Mouse (Mus musculus) liver, embryonic 11.5 days (tissue): ENCODE measurements around the gene Pigw. TPM values are rescaled to one million over a fixed set of nuclear protein-coding genes. Genes with fewer than 3 reads are reported as not detected.

Experiments
- ATAC-seq: fragments of 200-750 bp; cut with Nextera tagmentation; replicated peaks from 2 replicates; pipeline ENCODE4 v1.8.0; 2017; ENCODE audit warnings: moderate number of reproducible peaks, mild to moderate bottlenecking, moderate TSS enrichment, moderate library complexity; ENCODE audit not compliant: low FRiP score
- DNase-seq: peaks from one replicate; pipeline ENCODE4 v3.0.0-alpha.2; 2017; ENCODE audit warnings: low spot score
- H3K27ac ChIP-seq: fragments of 300-500 bp; sonication (generic); 2 replicates; pipeline ENCODE4 v1.5.1; 2014; ENCODE audit warnings: mild to moderate bottlenecking, low read depth, low read length, control low read depth
- H3K27me3 ChIP-seq: fragments of 300-500 bp; sonication (generic); replicated peaks from 2 replicates; pipeline ENCODE4 v1.6.1; 2014; ENCODE audit warnings: low read length, mixed read lengths; ENCODE audit not compliant: control insufficient read depth, insufficient read depth
- H3K36me3 ChIP-seq: fragments of 300-500 bp; sonication (generic); 2 replicates; pipeline ENCODE4 v1.6.1; 2014; ENCODE audit warnings: mild to moderate bottlenecking, low read length, moderate library complexity, mixed read lengths; ENCODE audit not compliant: control insufficient read depth, insufficient read depth
- H3K4me1 ChIP-seq: fragments of 300-500 bp; sonication (generic); replicated peaks from 2 replicates; pipeline ENCODE4 v1.6.1; 2014; ENCODE audit warnings: low read length, mixed read lengths; ENCODE audit not compliant: control insufficient read depth, insufficient read depth
- H3K4me2 ChIP-seq: fragments of 300-500 bp; sonication (generic); 2 replicates; pipeline ENCODE4 v1.6.1; 2014; ENCODE audit warnings: mild to moderate bottlenecking, control low read depth, moderate library complexity
- H3K4me3 ChIP-seq: fragments of 300-500 bp; sonication (generic); 2 replicates; pipeline ENCODE4 v1.5.1; 2014; ENCODE audit warnings: low read depth, low read length, control low read depth
- H3K9ac ChIP-seq: fragments of 300-500 bp; sonication (generic); 2 replicates; pipeline ENCODE4 v1.6.1; 2014; ENCODE audit warnings: low read depth, low read length, control low read depth
- H3K9me3 ChIP-seq: fragments of 300-500 bp; sonication (generic); 2 replicates; pipeline ENCODE4 v1.6.1; 2016; ENCODE audit warnings: low read length, inconsistent platforms, mixed read lengths; ENCODE audit not compliant: control insufficient read depth
- WGBS: fragments of 180-500 bp; shearing (Covaris S2); extraction: QIAGEN DNeasy Blood & Tissue Kit; methylation state at CpG from one replicate; pipeline ENCODE4 v1.1.7; 2014; 5-methylcytosine and 5-hydroxymethylcytosine counted together
- polyA plus RNA-seq: library from polyadenylated mRNA; unstranded; fragments of >200 nt; fragmentation: Nextera tagmentation; extraction: Ambion mirVana; gene quantifications from 2 replicates; pipeline ENCODE4 v1.2.1, GENCODE M21; 2014

Pigw gene
- 4.4 and 5.0 TPM in 2 replicates for polyA plus RNA-seq

- H3K4me2 ChIP-seq = peak within 1 kb of the TSS; percentile 95
- H3K27me3 ChIP-seq = no peaks in the 10 kb centered on the region
- under 1% methylated on average over 79 of the region's 81 CpGs for WGBS
- H3K4me3 ChIP-seq = peak within 1 kb of the TSS; percentile 88
- peak; percentile 94 for ATAC-seq
- DNase-seq = peak; percentile 84
- peaks cover 13% of the 10 kb centered on the region for H3K4me1 ChIP-seq
- H3K36me3 ChIP-seq = peaks cover 21% of the 10 kb centered on the region
- H3K9me3 ChIP-seq = no peaks in the 10 kb centered on the region
- peak within 1 kb of the TSS; percentile 92 for H3K27ac ChIP-seq
- peak within 1 kb of the TSS; percentile 95 for H3K9ac ChIP-seq
These were observed at the start of gene Pigw, which contains the start of gene Myo19 for GRCm38 (mm10) chr11:84879772-84880464. Gene Pigw, minus strand, starts transcription at chr11:84880285. Gene Myo19, plus strand, starts transcription at chr11:84880148.

DNA sequence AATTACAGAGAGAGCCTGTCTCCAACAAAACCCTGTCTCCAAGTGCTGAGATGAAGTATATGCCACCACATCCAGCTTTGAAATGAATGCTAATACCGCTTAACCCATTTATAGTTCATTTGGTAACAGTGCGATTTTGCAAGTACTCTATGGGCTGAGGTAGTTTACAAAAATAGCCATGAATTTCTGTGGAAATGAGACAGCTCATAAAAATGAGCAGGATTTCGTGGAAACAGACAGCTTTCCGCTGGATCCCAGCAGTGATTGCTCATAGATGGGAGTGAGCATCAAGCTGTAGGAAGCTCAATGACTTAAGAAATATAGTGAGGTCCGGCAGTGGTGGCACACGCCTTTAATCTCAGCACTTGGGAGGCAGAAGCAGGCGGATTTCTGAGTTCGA lies 40.9 kb upstream of the Pigw start:
- 80% methylated on average over 8 of the region's 8 CpGs for WGBS

DNA sequence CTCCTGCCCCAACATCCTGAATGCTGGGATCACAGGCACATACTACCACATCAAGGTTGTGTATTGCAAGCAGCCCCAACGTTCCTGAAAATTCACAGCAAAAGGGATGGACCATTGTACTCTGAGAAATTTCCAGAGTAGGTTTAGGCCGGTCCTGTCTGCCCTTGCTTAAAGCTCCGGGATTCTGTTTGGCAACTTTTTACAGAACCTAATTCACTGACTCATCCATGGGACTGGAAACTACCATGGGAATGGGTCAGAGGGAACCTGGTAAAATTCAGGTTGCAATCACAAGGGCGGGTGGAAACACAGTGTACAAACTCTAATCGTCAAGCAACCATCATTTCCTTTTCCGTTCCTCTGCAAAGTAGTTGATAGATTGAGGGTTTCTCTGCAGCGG lies 39.9 kb upstream of the Pigw start:
- ATAC-seq (no peak), DNase-seq (no peak)
- H3K9ac ChIP-seq = no peak overlapping the region
- 57% methylated on average over 7 of the region's 7 CpGs for WGBS
- no peaks in the 10 kb centered on the region for H3K9me3 ChIP-seq
- no peaks in the 10 kb centered on the region for H3K27me3 ChIP-seq
- H3K4me3 ChIP-seq = no peak overlapping the region
- H3K36me3 ChIP-seq = no peaks in the 10 kb centered on the region
- H3K4me1 ChIP-seq = peaks cover 5% of the 10 kb centered on the region
- H3K27ac ChIP-seq = no peak overlapping the region
- no peak overlapping the region for H3K4me2 ChIP-seq

More for the DNA sequence above, 40.9 kb upstream of the Pigw start:
- H3K36me3 ChIP-seq = no peaks in the 10 kb centered on the region
- no peak overlapping the region for H3K4me3 ChIP-seq
- H3K9ac ChIP-seq = no peak overlapping the region
- H3K4me1 ChIP-seq = peaks cover 5% of the 10 kb centered on the region
- ATAC-seq = no peak
- H3K27me3 ChIP-seq = no peaks in the 10 kb centered on the region
- no peak overlapping the region for H3K27ac ChIP-seq
- no peak overlapping the region for H3K4me2 ChIP-seq
- H3K9me3 ChIP-seq = no peaks in the 10 kb centered on the region
- no peak for DNase-seq

- Histone ChIP-seq H3K9ac (no peak overlapping the region), H3K9me3 (no peaks in the 10 kb centered on the region), H3K27ac (no peak overlapping the region), H3K4me2 (no peak overlapping the region), H3K4me1 (peaks cover 5% of the 10 kb centered on the region), H3K4me3 (no peak overlapping the region), H3K36me3 (no peaks in the 10 kb centered on the region), H3K27me3 (no peaks in the 10 kb centered on the region)
- ATAC-seq (no peak; the same call in 1 of the 2 replicates), DNase-seq (no peak)
- 33% methylated on average over 3 of the region's 3 CpGs for WGBS
These were observed 39.2 kb upstream of the Pigw start for GRCm38 (mm10) chr11:84919276-84919675.

DNA sequence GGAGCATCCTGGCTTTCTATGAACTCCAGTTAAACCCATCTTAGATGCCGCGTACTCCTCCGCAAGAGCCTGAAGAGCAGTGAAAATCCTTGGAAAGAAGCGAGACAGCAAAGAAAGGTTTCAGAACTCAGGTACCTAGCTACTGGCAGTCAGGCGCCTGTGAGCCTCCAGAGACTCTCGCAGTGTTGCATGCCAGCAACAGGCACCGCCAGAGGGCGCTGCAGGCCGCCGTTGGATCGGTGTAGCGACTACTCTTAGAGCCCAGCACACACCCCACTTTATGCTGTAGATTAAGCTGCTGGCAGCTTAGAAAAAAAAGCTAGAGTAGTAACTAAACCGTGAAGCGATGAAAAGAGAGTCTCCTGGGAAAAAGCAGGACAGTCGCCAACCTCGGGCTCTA lies 38.3 kb upstream of the Pigw start:
- 7% methylated on average over 16 of the region's 16 CpGs for WGBS
- Histone ChIP-seq H3K4me1 (peaks cover 5% of the 10 kb centered on the region), H3K9me3 (no peaks in the 10 kb centered on the region), H3K27ac (no peak overlapping the region), H3K4me3 (no peak overlapping the region), H3K27me3 (no peaks in the 10 kb centered on the region), H3K36me3 (no peaks in the 10 kb centered on the region), H3K9ac (0 out of 2 replicates have a peak overlapping the region, but pooled peaks have one; percentile 41), H3K4me2 (peak overlapping the region; percentile 51)
- peak; percentile 84 for DNase-seq
- ATAC-seq = peak; percentile 80

DNA sequence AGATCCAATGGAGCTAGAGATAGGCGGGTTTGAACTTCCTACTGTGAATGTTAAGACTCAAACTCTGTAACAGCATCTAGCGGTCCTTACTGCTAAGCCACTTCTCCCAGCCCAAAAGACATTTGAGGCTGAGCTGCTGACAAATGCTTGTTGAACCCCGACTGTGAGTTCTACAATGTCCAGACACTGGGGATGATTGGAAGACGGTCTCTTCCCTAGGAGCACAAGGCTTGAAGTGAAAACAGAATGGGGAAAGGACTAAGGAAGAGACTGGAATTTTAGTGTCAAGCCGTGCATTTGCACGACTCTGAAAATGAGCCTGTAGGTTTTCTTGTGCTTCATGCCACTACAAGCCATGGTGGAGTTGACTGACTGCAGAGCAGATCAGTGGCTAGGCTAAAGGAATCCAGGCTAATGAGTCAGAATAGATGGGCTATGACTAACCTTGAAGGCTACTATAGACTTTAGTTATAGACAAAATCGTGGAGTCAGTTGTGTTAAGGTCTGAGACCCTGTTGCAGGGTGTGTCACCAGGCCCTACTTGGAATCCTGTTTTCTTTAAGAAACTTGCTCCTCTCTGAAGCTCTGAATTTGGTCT lies 36.7 kb upstream of the Pigw start:
- WGBS = 61% methylated on average over 7 of the region's 7 CpGs
- H3K27me3 ChIP-seq = no peaks in the 10 kb centered on the region
- H3K9ac ChIP-seq = peak overlapping the region; percentile 83
- ATAC-seq (no peak), DNase-seq (no peak)
- H3K9me3 ChIP-seq = no peaks in the 10 kb centered on the region
- H3K4me3 ChIP-seq = peak overlapping the region; percentile 83
- peak overlapping the region; percentile 57 for H3K4me2 ChIP-seq
- peaks cover 5% of the 10 kb centered on the region for H3K4me1 ChIP-seq
- no peak overlapping the region for H3K27ac ChIP-seq
- H3K36me3 ChIP-seq = peaks cover 8% of the 10 kb centered on the region

- Histone ChIP-seq H3K4me1 (peaks cover 5% of the 10 kb centered on the region), H3K4me2 (peak within 1 kb of the TSS; percentile 57), H3K9me3 (no peaks in the 10 kb centered on the region), H3K9ac (peak within 1 kb of the TSS; percentile 83), H3K27ac (peak within 1 kb of the TSS; percentile 6; the same call in 1 of the 2 replicates), H3K4me3 (peak within 1 kb of the TSS; percentile 83), H3K27me3 (no peaks in the 10 kb centered on the region), H3K36me3 (peaks cover 8% of the 10 kb centered on the region)
- WGBS = 4% methylated on average over 34 of the region's 34 CpGs
- peak; percentile 82 for ATAC-seq
- DNase-seq = peak; percentile 71
These were observed 36.1 kb upstream of the Pigw start, which contains the start of gene Znhit3 for GRCm38 (mm10) chr11:84916053-84916702. Gene Znhit3, minus strand, starts transcription at chr11:84916366.

- no peak overlapping the region for H3K27ac ChIP-seq
- no peak for DNase-seq
- no peak for ATAC-seq
- peak overlapping the region; percentile 83 for H3K4me3 ChIP-seq
- H3K9ac ChIP-seq = no peak overlapping the region
- WGBS = 78% methylated on average over 5 of the region's 5 CpGs
- H3K4me1 ChIP-seq = peaks cover 5% of the 10 kb centered on the region
- peaks cover 15% of the 10 kb centered on the region for H3K36me3 ChIP-seq
- H3K27me3 ChIP-seq = no peaks in the 10 kb centered on the region
- no peaks in the 10 kb centered on the region for H3K9me3 ChIP-seq
- H3K4me2 ChIP-seq = peak overlapping the region; percentile 57
These were observed 34.6 kb upstream of the Pigw start for GRCm38 (mm10) chr11:84914673-84915072.
